Mouse (Mus musculus): Measurements from ENCODE around the gene Phb2.

DNA sequence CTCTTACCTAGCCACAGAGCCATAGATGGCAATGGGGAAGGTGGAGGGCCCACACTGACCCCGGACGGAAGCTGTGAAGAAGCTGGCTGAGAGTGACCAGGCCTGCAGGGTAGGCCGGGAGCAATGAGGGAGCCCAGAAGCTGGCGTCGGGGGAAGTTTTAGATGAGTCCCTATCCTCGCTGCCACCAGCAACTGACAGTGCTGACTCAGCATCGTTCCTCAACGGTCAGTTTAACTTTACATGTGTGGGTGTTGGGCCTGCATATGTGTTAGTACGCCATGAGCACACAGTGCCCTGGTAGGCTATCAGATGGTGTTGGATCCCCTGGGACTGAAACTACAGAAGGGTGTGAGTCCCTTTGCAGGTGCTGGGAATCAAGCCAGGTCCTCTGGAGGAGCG lies 12.3 kb downstream of the Phb2 start:
- TF ChIP-seq CTCF (IDR thresholded peaks at IDR 0.05 in 2 of 3, conservative IDR thresholded peaks at IDR 0.05 in 1 of 3; ENCODE audit: control insufficient read depth in 1 of 3, insufficient read depth in 1 of 3, low read depth in 2 of 3, low read length in 3 of 3, poor library complexity in 1 of 3, severe bottlenecking in 1 of 3) (no peak), ETS1 (IDR thresholded peaks at IDR 0.05; ENCODE audit: low read depth, low read length) (no peak), EP300 (IDR thresholded peaks at IDR 0.05; ENCODE audit: low read depth in 1 of 2, low read length in 2 of 2) (no peak), ZMIZ1 (IDR thresholded peaks at IDR 0.05; ENCODE audit: low read depth, low read length) (no peak), ZC3H11A (IDR thresholded peaks at IDR 0.05; ENCODE audit: low read depth, low read length) (no peak), MAX (IDR thresholded peaks at IDR 0.05; ENCODE audit: low read length) (no peak), TAL1 (IDR thresholded peaks at IDR 0.05; ENCODE audit: low read length) (no peak), E2F4 (IDR thresholded peaks at IDR 0.05; ENCODE audit: borderline replicate concordance, low read depth, low read length) (no peak), MXI1 (IDR thresholded peaks at IDR 0.05; ENCODE audit: low read depth, low read length) (no peak), RAD21 (IDR thresholded peaks at IDR 0.05; ENCODE audit: low read depth, low read length) (no peak)
